In genomic region chr11:120303559-120304349, GRCm38 (mm10) we compare ENCODE assay signal across 8 mouse cellular contexts. TPM values are rescaled to one million over a fixed set of nuclear protein-coding genes. Genes with fewer than 3 reads are reported as not detected.
DNase-seq lines count a peak whose midpoint lies in the region; ATAC-seq and TF ChIP-seq lines count a peak whose summit lies in the region.

No protein-coding gene starts in this region.

- peak overlapping the region; percentile 85 for H3K4me2 ChIP-seq in liver, embryonic 16.5 days (ENCODE audit: low read depth, low read length)

- peaks cover 30% of the 10 kb centered on the region for H3K27me3 ChIP-seq in hindbrain, embryonic 10.5 days (ENCODE audit: insufficient read depth, poor library complexity, severe bottlenecking)
- H3K27me3 ChIP-seq in liver, embryonic 16.5 days (ENCODE audit: control insufficient read depth, insufficient read depth, low read depth, low read length), result peaks cover 8% of the 10 kb centered on the region

- peak overlapping the region; percentile 53 for H3K27ac ChIP-seq in bone marrow, adult 2 months (ENCODE audit: control insufficient read depth, insufficient read depth, low read depth, low read length, poor library complexity)
- H3K27ac ChIP-seq in hindbrain, embryonic 10.5 days, result peak overlapping the region; percentile 98
- H3K27ac ChIP-seq in liver, embryonic 16.5 days (ENCODE audit: low read length), result peak overlapping the region; percentile 85

- WGBS in bone marrow, adult 2 months, result 70% methylated on average over 21 of the region's 21 CpGs
- WGBS in hindbrain, embryonic 10.5 days, result 91% methylated on average over 21 of the region's 21 CpGs
- WGBS in liver, embryonic 16.5 days (ENCODE audit: insufficient replicate concordance), result 31% methylated on average over 21 of the region's 21 CpGs

- peak overlapping the region; percentile 77 for H3K9ac ChIP-seq in liver, embryonic 16.5 days (ENCODE audit: low read depth, low read length)

- intact Hi-C loops in heart, postnatal 36 days (cut with DNase I), result no loop called here

- no peak for TF ChIP-seq POLR2A in bone marrow, adult 2 months (IDR thresholded peaks at IDR 0.05; ENCODE audit: borderline replicate concordance, control insufficient read depth, low read depth, low read length)

- no peaks in the 10 kb centered on the region for H3K36me3 ChIP-seq in hindbrain, embryonic 10.5 days
- H3K36me3 ChIP-seq in liver, embryonic 16.5 days (ENCODE audit: control insufficient read depth, insufficient read depth), result no peaks in the 10 kb centered on the region

- no peaks in the 10 kb centered on the region for H3K9me3 ChIP-seq in hindbrain, embryonic 10.5 days
- no peaks in the 10 kb centered on the region for H3K9me3 ChIP-seq in liver, embryonic 16.5 days (replicated peaks; ENCODE audit: control insufficient read depth, low read length)

- H3K4me1 ChIP-seq in bone marrow, adult 2 months (ENCODE audit: control insufficient read depth, insufficient read depth, low read length), result peaks cover 5% of the 10 kb centered on the region
- H3K4me1 ChIP-seq in hindbrain, embryonic 10.5 days (replicated peaks), result peaks cover 73% of the 10 kb centered on the region
- H3K4me1 ChIP-seq in liver, embryonic 16.5 days (ENCODE audit: control insufficient read depth, low read depth, low read length), result peaks cover 74% of the 10 kb centered on the region

- TF ChIP-seq CTCF in bone marrow, adult 2 months (IDR thresholded peaks at IDR 0.05; ENCODE audit: control insufficient read depth, insufficient read depth, low read length), result no peak

- peak; percentile 93 for DNase-seq in heart, adult 11 months
- DNase-seq in heart, postnatal 36 days, result no peak
- no peak for DNase-seq in hindbrain, embryonic 10.5 days (ENCODE audit: low spot score)
- DNase-seq in right cerebral cortex, postnatal 36 days (ENCODE audit: low spot score in 2 of 2), result no peak
- no peak for DNase-seq in retina, embryonic 14.5 days (ENCODE audit: low spot score)
- no peak for DNase-seq in right cerebral cortex, postnatal 25 days

- no peak overlapping the region for H3K4me3 ChIP-seq in bone marrow, adult 2 months (replicated peaks; ENCODE audit: control insufficient read depth, low read depth, low read length)
- peak overlapping the region; percentile 63 for H3K4me3 ChIP-seq in hindbrain, embryonic 10.5 days
- H3K4me3 ChIP-seq in liver, embryonic 16.5 days (ENCODE audit: low read depth, low read length), result peak overlapping the region; percentile 66

- peak; percentile 74 for ATAC-seq in liver, embryonic 16.5 days (ENCODE audit: low read depth)

RNA-seq across cellular contexts. Expression of gene Actg1, which starts 44.6 kb away (rescaled TPM):
- 100 to 1,000 TPM; 218 to 338 TPM for total RNA-seq in heart, postnatal 36 days (2021)
- 387 and 760 TPM in 2 replicates for polyA plus RNA-seq in bone marrow, adult 2 months (2011; ENCODE audit: insufficient read depth, insufficient read length, low replicate concordance, missing spikeins)
- polyA plus RNA-seq in hindbrain, embryonic 10.5 days (2016; fragmentation: Nextera tagmentation; extraction: Ambion mirVana), result 3,119 and 3,536 TPM in 2 replicates
- polyA plus RNA-seq in liver, embryonic 16.5 days (2015; fragmentation: Nextera tagmentation; extraction: Ambion mirVana), result 531 and 545 TPM in 2 replicates

RNA-seq across cellular contexts. Expression of gene Fscn2, which starts 57.6 kb away (rescaled TPM):
- total RNA-seq in heart, postnatal 36 days (2021), result not detected
- polyA plus RNA-seq in bone marrow, adult 2 months (2011; ENCODE audit: insufficient read depth, insufficient read length, low replicate concordance, missing spikeins), result not detected in 2 replicates
- 0.50 and 0.77 TPM in 2 replicates for polyA plus RNA-seq in hindbrain, embryonic 10.5 days (2016; fragmentation: Nextera tagmentation; extraction: Ambion mirVana)
- not detected in 2 replicates for polyA plus RNA-seq in liver, embryonic 16.5 days (2015; fragmentation: Nextera tagmentation; extraction: Ambion mirVana)
